In the genomic region with DNA sequence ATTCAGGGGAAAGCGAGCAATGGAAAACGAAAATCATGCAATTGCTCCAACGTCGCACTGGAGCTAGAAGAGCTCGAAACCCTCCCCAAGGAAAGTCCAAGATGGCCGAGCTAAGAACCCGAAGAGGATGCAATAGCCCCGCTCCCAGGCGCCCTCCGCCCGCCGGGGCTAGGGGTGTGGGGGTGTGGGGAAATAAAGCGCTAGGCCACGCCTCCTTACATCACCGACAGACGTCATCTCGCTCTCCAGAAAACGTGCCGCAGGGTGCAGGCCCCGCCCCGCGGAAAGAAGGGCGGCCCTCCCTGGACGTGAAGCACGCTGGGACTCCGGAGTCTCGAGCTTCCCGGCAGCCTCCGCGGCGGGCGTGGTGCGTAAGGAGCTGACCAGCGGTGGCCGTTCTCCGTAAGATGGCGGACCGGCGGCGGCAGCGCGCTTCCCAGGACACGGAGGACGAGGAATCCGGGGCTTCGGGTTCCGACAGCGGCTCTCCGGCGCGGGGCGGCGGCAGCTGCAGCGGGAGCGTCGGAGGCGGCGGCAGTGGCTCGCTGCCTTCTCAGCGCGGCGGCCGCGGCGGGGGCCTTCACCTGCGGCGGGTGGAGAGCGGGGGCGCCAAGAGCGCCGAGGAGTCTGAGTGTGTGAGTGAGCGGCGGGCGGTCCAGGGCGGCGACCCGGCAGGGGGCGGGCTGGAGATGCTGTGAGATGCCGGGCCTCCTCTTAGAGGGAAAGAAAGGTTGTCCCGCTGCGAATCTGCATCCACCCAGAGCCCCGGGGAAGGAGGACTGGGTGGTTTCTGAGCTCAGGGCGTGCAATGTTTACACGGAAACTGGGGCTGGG, we compare ENCODE assay signal across 1 mouse cellular context.
TF ChIP-seq lines count a peak whose summit lies in the region.

No protein-coding gene starts in this region.

TF ChIP-seq in ES-E14, 5 proteins besides CTCF, POLR2A, EP300 and RAD21:
- peak; percentile 43; the same call in 1 of the 2 replicates for TF ChIP-seq HCFC1 (IDR thresholded peaks at IDR 0.05; ENCODE audit: borderline replicate concordance, insufficient read depth, low read length)
- TF ChIP-seq ZC3H11A (IDR thresholded peaks at IDR 0.05; ENCODE audit: borderline replicate concordance, low read depth, low read length): no peak
